Mouse (Mus musculus): ENCODE data around the gene Psme2b.
"Not testable (repeated sequence)": the region's sequence is repeated elsewhere in the genome, so short reads cannot be mapped to it uniquely, and the experiment has no call there.

The Psme2b gene

DNA sequence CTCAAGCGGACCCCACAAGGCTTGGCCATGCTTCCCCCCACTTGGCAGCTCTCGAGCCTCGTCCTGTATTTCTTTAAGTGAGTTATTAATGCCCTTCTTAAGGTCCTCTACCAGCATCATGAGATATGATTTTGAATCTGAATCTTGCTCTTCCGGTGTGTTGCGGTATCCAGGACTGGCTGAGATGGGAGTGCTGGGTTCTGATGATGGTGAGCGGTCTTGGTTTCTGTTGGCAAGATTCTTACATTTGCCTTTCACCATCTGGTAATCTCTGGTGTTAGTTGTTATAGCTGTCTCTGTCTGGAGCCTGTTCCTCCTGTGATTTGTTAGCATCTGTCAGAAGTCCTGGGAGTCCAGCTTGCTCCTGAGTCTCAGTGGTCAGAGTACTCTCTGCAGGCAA lies at the start of gene Psme2b:
Psme2b (minus strand) TSS at position 101 of the 400 bp plus-strand sequence.
- not testable (repeated sequence) for DNase-seq

DNA sequence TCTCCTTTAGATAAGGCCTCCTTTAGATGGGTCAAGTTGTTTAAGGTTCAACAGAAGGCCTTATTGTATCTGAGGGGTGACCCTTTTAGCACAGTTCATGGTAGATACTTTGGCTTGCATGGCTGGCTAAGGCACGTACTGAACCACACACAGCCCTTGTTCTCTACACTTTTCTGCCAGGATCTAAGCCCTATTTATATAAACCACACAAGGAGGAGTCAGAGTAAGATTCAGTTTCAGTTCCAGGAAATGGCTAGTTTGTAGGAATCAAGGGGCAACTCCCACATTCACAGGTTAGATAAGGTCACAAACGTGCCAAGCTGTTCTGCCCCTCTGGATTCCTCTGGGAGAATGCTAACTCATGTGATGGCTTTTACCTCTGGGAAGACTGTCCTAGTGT lies 48.0 kb upstream of the Psme2b start, which contains the start of gene Tgtp1:
Tgtp1 (minus strand) TSS at position 155 of the 400 bp plus-strand sequence.
- DNase-seq, result peak in 1 of 2 experiments; percentile 10

DNA sequence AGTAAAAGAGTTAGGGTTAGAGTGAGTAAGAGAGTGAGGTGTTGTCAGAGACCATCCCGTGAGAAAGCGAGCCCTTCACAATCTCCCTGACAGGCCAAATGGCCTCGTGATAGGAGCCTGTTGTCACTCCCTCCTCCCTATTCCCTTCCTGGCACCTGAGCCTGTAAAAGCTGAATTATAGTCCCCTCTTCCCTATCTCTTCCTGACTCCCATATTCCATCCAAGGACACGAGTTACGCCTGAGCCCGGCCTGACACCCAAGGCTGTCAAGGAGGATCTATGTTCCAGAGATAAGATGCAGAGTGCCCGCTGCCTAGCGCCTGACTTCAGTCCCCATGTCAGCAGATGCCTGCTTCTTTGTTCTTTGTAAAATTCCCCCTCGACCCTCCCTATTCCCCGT lies 47.3 kb upstream of the Psme2b start:
- DNase-seq, result not testable (repeated sequence)

DNA sequence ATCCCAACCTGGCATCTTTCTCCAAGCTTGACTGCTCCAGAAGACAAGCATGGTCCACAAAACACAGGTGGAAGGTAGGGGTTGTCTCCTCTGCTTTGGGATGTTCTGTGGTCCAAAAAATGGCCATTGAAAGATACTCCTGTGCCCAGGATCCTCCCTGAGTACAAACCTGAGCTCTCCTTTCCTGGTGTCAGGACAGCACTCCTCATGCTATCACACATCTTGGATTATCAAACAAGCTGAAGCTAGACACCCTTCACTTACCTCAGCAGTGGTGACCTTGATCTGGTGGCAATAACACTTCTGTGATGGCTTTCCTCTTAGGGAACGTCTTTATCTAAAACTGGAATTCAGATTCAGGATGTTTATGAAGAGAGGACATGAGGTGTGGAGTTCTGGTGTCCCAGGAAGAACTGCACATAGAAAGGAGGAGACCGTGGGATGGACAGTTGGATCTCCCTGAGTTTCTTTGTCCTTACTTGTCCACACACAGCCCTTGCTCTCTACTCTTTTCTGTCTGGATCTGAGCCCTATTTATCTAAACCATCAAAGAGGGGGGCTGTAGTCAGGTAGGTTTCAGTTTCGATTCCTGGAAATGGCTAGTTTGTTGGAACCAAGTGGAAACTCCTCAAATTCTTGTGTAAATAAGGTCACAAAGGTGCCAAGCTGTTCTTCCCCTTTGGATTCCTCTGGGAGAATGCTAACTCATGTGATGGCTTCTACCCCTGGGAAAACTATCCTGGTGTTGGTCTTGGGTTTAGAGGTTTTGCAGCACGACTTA lies 45.9 kb upstream of the Psme2b start, which contains the start of gene Gm12185:
Gm12185 (minus strand) TSS at position 487 of the 781 bp plus-strand sequence.
- peak in 1 of 2 experiments; percentile 15 for DNase-seq

DNA sequence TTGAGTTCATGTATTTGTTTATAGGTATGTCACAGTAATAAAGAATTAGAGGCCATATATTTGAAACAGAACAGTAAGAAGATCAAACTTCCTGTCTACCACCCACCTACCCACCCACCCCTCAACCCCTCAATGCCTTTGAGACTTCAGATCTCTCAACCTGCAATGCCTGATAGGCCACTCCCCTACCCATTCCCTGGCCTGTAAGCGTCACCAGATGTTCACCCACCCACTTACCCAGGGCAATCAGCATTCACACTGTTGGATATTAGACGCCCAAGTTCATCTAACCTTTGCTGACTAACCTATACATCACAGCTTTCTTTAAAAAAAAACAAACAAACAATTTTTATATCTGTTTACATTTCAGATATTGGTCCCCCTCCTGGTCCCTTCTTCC lies 44.0 kb upstream of the Psme2b start:
- DNase-seq, result not testable (repeated sequence)

DNA sequence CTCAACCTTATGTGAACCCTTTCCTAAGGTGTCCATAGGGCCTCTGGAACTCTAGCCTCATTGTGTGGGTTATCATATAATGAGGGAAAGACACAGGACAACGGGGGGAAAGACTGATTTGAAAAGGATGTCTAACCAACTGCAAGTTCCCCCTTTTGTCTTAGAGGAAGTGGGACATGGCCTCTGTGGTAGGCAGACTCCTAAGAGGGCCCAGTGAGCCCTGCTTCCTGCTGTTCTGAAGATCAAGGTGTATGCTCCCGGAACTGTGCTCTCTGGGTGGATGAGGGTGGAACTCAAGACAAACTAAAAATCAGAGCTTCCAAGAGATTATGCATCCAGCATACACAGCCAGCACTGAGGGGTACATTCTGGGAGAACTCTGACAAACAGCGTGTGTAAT lies 42.2 kb upstream of the Psme2b start:
- not testable (repeated sequence) for DNase-seq

DNA sequence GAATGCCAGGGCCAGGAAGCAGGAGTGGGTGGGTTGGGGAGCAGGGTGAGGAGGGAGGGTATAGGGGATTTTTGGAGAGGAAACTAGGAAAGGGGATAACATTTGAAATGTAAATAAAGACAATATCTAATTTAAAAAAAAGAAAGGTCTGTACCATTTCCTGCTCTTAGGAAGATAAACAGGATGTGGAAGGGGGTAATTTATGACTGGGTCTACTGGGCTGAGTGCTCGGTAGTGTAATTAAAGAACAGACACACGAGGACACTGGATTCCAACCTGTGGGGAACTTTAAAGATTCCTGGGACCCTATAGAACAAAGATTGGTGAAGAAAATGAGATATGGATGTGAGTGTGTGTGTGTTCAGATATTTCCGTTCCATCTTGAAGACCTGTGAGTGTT lies 36.9 kb upstream of the Psme2b start:
- DNase-seq, result not testable (repeated sequence)

DNA sequence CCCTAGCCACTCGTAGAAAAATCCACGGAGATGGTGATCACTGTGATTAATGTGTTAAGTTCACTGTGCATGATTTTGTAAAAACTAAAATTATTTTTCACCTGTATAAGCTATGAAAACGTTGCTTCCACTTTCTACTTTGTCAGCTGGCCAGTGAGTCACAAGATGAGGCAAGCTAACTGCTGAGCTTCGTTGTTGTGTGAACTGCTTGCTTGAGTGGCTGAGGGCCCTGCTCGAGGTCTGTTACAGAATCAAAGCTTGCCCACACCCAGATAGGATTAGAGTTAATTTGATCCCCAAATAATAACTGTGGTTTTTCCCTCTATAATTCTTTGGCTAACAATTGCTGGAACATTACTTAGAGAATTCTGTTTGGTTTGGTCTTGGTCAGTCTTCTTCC lies 34.1 kb upstream of the Psme2b start:
- not testable (repeated sequence) for DNase-seq

DNA sequence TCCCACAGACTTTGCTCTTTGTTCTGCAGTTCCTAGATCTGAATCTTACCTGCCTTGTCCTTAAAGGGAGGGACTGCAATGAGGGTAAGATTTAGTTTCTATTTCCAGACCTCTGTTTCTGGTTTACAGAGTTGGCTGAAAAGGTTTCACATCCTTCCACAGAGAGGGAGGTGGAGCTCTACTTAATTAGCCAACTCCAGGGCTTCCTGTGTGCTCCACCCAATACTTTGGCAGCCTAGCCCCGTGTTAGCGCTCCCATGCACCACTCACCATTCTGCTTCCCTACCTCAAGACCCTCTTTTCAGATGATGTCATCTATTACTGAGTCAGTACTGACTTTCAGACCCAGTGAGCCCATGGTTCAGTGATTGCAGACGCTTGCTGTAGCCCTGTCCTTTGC lies 33.3 kb upstream of the Psme2b start, which contains the start of gene 9930111J21Rik1:
9930111J21Rik1 (minus strand) TSS at position 148 of the 400 bp plus-strand sequence.
- DNase-seq, result not testable (repeated sequence)

DNA sequence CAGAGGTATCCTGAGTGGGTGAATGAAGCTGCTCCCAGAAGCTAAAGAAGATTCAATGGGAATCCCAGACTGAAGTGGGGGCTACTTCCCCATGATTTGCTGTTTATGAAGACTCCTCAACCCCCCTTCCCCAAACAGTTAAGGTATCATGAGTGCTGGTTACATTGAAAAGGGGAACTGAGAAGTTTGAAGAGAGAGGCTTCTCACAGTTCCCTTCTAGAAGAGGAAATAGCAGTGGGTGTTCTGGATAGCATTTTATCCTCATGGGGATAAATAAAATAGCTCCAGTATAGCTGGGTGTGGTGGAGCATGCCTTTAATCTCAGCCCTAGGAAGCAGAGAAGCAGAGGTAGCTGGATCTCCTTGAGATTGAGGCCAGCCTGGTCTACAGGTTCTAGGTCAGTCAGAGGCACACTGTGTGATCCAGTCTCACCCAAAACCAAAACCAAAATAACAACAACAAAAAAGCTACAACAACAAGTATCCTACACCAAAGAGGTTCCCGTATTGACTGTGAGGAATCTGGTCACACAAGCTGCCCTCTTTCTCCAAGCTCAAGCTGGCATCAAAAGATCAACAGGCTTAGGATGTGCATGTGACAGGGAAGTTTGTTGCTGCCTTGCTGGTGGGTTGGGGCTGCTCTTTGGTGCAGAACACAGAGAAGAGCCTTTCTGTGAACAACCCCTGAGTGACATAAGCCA lies 32.4 kb upstream of the Psme2b start, which contains the start of gene Olfr56:
Olfr56 (plus strand) TSS at position 650 of the 700 bp plus-strand sequence.
- not testable (repeated sequence) for DNase-seq

DNA sequence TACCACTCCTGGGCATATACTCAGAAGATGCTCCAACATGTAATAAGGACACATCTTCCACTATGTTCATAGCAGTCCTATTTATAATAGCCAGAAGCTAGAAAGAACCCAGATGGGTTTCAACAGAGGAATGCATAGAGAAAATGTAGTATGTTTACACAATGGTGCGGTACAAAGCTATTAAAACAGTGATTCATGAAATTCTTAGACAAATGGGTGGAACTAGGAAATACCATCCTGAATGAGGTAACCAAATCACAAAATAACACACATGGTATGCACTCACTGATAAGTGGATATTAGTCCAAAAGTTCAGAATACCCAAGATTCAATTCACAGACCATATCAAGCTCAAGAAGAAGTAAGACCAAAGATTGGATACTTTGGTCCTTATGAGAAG lies 28.7 kb upstream of the Psme2b start:
- DNase-seq, result not testable (repeated sequence)

DNA sequence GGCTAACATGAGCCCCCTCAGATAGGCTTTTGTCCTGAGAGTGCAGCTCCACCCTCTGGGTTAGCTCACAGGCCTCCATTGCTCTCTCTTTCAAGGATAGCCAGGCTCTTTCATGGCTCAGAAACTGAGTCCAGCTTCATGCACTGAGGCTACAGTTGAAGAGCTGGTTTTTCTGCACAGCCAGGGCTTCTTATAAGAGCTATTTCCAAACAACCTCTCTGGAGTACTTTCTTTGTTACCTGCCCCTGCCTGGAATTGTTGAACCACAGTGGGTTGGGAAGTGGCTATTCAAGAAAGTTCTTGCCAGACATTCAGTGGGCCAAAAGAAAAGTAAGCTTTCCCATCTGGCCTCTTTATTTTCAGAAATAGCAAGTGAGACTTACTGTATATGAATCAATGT lies 6.7 kb downstream of the Psme2b start:
- DNase-seq, result not testable (repeated sequence)

DNA sequence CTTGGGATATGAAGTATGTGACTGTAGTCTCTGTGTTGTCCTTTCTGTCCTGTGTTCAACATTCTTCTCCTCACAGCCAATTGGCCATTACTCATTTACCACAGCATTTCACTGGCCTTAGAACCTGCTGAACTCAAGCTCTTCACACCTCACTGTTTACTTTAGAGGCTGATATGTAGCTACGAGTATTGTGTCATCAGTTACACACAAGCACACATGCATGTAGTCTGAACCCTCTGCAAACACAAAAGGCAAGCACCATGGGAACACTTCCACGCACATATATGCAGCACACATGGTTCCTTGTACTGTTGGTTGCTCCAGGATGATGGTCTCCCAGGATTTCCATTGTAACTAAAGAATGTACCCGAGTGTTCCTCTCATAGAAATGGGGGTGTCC lies 10.7 kb downstream of the Psme2b start:
- DNase-seq, result not testable (repeated sequence)

DNA sequence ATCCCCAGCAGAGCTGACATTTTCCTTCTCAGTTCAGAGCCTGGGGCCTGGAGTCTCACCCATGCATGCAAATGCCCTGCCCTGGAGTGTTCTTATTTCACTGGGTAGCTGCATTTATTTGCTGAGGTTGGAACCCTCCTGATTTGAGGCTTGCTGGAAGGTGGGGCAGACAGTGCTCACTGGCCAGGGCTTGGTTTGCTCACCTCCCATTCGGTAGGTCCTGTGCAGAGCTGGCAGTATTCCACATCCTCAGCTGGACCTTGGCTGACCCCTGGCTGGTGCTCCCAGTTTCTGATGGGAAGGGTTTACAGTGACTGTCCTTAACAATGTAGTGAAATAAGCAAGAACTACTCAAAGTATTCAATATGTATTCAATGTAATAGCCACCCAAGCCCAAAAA lies 12.1 kb downstream of the Psme2b start:
- DNase-seq, result peak in 1 of 2 experiments; percentile 7

DNA sequence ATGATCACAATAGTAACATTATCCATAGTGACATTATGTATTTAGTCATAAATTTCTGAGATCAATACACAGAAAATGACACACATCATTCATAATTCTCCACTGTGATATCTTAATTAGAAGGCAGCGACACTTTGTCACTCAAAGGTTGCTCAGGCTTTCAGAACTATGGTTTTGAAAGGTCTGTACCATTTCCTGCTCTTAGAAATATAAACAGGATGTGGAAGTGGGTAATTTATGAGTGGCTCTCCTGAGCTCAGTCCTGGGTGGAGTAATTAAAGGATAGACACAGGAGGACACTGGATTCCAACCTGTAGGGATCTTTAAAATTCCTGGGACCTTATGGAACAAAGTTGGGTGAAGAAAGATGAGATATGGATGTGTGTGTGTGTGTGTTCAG lies 12.6 kb downstream of the Psme2b start:
- DNase-seq, result not testable (repeated sequence)

DNA sequence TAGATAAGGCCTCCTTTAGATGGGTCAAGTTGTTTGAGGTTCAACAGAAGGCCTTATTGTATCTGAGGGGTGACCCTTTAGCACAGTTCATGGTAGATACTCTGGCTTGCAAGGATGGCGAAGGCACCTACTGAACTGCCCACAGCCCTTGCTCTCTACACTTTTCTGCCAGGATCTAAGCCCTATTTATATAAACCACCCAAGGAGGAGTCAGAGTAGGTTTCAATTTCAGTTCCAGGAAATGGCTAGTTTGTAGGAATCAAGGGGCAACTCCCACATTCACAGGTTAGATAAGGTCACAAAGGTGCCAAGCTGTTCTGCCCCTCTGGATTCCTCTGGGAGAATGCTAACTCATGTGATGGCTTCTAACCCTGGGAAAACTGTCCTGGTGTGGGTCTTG lies 17.9 kb downstream of the Psme2b start:
- DNase-seq, result not testable (repeated sequence)

DNA sequence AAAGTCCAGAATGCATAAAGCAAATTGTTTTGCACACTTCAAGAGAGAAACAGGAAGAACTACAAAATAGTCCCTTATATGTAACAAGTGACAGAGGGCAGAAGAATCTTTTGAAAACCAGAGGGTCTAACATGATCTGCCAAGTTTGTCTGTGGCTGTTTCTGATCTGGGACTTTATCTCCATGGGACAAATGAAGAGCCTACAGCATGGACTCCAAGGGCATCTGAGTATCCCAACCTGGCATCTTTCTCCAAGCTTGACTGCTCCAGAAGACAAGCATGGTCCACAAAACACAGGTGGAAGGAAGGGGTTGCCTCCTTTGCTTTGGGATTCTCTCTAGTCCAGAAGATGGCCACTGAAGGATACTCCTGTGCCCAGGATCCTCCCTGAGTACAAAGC lies 19.6 kb downstream of the Psme2b start:
- DNase-seq, result not testable (repeated sequence)

DNA sequence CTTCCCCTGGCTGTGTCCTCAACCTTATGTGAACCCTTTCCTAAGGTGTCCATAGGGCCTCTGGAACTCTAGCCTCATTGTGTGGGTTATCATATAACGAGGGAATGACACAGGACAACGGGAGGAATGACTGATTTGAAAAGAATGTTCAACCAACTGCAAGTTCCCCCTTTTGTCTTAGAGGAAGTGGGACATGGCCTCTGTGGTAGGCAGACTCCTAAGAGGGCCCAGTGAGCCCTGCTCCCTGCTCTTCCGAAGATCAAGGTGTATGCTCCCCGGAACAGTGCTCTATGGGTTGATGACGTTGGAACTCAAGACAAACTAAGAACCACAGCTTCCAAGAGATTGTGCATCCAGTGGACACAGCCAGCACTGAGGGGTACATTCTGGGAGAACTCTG lies 22.2 kb downstream of the Psme2b start:
- not testable (repeated sequence) for DNase-seq

DNA sequence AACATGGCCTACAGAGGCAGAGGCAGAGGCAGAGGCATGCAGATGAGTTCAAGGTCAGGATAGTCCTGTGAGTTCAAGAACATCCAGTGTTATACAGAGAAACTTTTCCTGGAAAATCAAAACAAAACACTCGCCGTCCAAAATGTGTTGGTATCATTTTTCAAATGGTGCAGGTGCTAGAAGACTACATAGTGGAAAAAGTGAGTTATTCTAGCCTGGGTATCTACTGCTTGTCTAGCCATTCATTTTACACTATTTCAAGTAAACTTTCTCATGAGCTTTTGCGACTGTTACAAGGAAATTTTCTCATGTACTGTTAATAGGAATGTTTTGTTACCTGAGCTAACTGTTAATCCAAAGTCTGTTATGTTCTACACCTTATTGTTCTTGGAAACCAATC lies 27.6 kb downstream of the Psme2b start:
- DNase-seq, result no peak

DNA sequence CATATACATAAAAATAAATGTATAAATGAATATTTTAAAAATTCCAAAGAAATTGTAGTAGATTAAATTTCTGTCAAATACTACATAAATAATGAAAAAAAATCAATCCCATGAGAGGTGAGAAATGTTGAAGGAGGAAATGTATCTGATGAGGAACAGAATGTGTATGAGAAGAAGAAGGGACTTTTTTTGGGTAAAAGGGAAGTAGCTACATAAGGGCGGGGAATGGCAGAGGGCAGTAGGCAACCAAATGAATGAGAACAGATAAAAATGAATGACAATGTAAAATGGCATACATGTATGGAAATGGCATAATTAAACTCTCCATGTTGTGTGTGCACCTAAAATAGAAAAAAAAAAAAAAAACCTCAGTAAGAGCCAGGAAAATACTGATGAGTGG lies 32.4 kb downstream of the Psme2b start:
- no peak for DNase-seq

DNA sequence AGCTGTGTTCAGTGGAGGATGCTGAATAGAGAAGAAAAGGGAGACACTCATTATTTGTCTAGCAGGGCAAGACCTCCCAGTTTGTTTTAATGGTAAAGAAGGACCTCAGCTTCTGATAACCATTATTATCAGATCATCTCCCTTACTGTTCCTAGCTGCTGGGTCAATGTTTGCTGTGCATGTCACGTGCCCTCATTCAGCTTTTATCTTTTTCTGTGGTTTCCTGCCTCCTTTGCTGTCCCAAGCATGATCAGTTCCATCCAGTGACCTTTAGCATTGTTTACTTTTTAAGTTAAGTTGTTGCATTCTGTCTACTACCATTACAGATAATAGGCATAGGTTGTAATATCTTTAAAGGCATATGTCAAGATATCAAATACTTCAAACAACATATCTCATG lies 37.5 kb downstream of the Psme2b start:
- no peak for DNase-seq

DNA sequence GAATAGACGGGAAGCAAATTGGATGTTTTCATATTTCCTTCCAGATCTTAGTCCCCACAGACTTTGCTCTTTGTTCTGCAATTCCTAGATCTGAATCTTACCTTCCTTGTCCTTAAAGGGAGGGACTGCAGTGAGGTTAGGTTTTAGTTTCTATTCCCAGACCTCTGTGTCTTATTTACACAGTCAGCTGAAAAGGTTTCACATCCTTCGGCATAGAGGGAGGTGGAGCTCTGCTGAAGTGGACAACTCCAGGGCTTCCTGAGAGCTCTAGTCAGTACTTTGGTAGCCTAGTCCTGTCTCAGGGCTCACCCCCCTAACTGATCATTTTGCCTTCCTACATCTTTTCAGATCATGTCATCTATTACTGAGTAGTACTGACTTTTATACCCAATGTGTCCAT lies 44.0 kb downstream of the Psme2b start, which contains the start of gene Gm5431:
Gm5431 (minus strand) TSS at position 194 of the 400 bp plus-strand sequence.
- peak in 1 of 2 experiments; percentile 14 for DNase-seq

DNA sequence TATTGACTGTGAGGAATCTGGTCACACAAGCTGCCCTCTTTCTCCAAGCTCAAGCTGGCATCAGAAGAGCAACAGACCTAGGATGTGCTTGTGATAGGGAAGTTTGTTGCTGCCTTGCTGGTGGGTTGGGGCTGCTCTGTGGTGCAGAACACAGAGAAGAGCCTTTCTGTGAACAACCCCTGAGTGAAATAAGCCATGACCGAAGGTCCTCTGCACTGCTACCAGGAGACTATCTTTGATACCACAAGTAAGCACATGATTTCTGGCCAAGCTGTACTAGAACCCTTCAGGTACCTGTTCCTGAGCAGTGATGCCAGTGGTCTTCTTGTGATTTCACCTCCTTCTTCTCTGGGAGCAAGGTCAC lies 44.4 kb downstream of the Psme2b start:
- not testable (repeated sequence) for DNase-seq
